Comparison of ENCODE assay signal across 8 mouse cellular contexts in genomic region chr10:20290467-20290883, GRCm38 (mm10). TPM values are rescaled to one million over a fixed set of nuclear protein-coding genes. Genes with fewer than 3 reads are reported as not detected.
DNase-seq lines count a peak whose midpoint lies in the region; ATAC-seq and TF ChIP-seq lines count a peak whose summit lies in the region.

No protein-coding gene starts in this region.

- no peak overlapping the region for H3K27ac ChIP-seq in cerebellum, adult 2 months (ENCODE audit: insufficient read depth, low read length)
- H3K27ac ChIP-seq in hindbrain, embryonic 10.5 days: peak overlapping the region; percentile 80
- no peak overlapping the region for H3K27ac ChIP-seq in lung, postnatal 0 days (ENCODE audit: low read length)

- H3K9me3 ChIP-seq in hindbrain, embryonic 10.5 days: no peaks in the 10 kb centered on the region
- no peaks in the 10 kb centered on the region for H3K9me3 ChIP-seq in lung, postnatal 0 days (ENCODE audit: low read length)

- no peaks in the 10 kb centered on the region for H3K27me3 ChIP-seq in cerebellum, adult 2 months (ENCODE audit: control insufficient read depth, insufficient read depth, low read length)
- H3K27me3 ChIP-seq in hindbrain, embryonic 10.5 days (ENCODE audit: insufficient read depth, poor library complexity, severe bottlenecking): peaks cover 7% of the 10 kb centered on the region; the same call in 1 of the 2 replicates
- no peaks in the 10 kb centered on the region for H3K27me3 ChIP-seq in lung, postnatal 0 days (replicated peaks; ENCODE audit: insufficient read depth, low read length)

- H3K4me3 ChIP-seq in cerebellum, adult 2 months (replicated peaks; ENCODE audit: insufficient read depth, low read depth, low read length): peak overlapping the region; percentile 15
- peak overlapping the region; percentile 39 for H3K4me3 ChIP-seq in hindbrain, embryonic 10.5 days
- H3K4me3 ChIP-seq in lung, postnatal 0 days (ENCODE audit: low read depth, low read length): no peak overlapping the region

- TF ChIP-seq CTCF in cerebellum, adult 2 months (IDR thresholded peaks at IDR 0.05; ENCODE audit: borderline replicate concordance, insufficient read depth, low read depth, low read length): peak; percentile 89
- peak; percentile 93 for TF ChIP-seq CTCF in lung, postnatal 0 days (IDR thresholded peaks at IDR 0.05)

- DNase-seq in MN1 (ENCODE audit: low spot score): peak; percentile 98
- DNase-seq in cerebellum, adult 2 months: peak; percentile 75 to 82
- DNase-seq in forelimb bud, embryonic 11.5 days (ENCODE audit: low read depth, low spot score): peak; percentile 70
- peak; percentile 79 for DNase-seq in hindbrain, embryonic 10.5 days (ENCODE audit: low spot score)
- peak; percentile 50 for DNase-seq in layer of hippocampus, adult 9-11 months
- DNase-seq in lung, postnatal 0 days (ENCODE audit: low spot score): peak; percentile 90
- DNase-seq in ovary, postnatal 14 days (ENCODE audit: low spot score): peak; percentile 74
- DNase-seq in thymus, postnatal 10 days (ENCODE audit: low spot score in 2 of 2): peak; percentile 36 to 86

- H3K36me3 ChIP-seq in hindbrain, embryonic 10.5 days: no peaks in the 10 kb centered on the region
- H3K36me3 ChIP-seq in lung, postnatal 0 days (ENCODE audit: insufficient read depth, low read length): no peaks in the 10 kb centered on the region

- peak overlapping the region; percentile 42 for H3K4me2 ChIP-seq in lung, postnatal 0 days (replicated peaks; ENCODE audit: low read depth, low read length)

- ATAC-seq in lung, postnatal 0 days: peak; percentile 57; the same call in 1 of the 2 replicates

- no peak overlapping the region for H3K9ac ChIP-seq in lung, postnatal 0 days (replicated peaks; ENCODE audit: low read depth)

- peaks cover 11% of the 10 kb centered on the region for H3K4me1 ChIP-seq in cerebellum, adult 2 months (ENCODE audit: control insufficient read depth, insufficient read depth, low read length)
- H3K4me1 ChIP-seq in hindbrain, embryonic 10.5 days (replicated peaks): peaks cover 30% of the 10 kb centered on the region
- H3K4me1 ChIP-seq in lung, postnatal 0 days (ENCODE audit: insufficient read depth, low read depth, low read length): no peaks in the 10 kb centered on the region

- TF ChIP-seq POLR2A in cerebellum, adult 2 months (IDR thresholded peaks at IDR 0.05; ENCODE audit: borderline replicate concordance, insufficient read depth, low read length): no peak

- TF ChIP-seq EP300 in lung, postnatal 0 days (IDR thresholded peaks at IDR 0.05): no peak

- WGBS in cerebellum, adult 2 months: 3% methylated on average over 11 of the region's 11 CpGs
- 22% methylated on average over 11 of the region's 11 CpGs for WGBS in hindbrain, embryonic 10.5 days
- WGBS in lung, postnatal 0 days: 14% methylated on average over 11 of the region's 11 CpGs

RNA-seq across cellular contexts. Expression of gene Bclaf1, which starts 21.8 kb away (rescaled TPM):
- 72.8 and 75.5 TPM in 2 replicates for polyA plus RNA-seq in cerebellum, adult 2 months (2012; rRNA removed)
- 124 and 155 TPM in 2 replicates for polyA plus RNA-seq in hindbrain, embryonic 10.5 days (2016; fragmentation: Nextera tagmentation; extraction: Ambion mirVana)
- 54.2 and 60.5 TPM in 2 replicates for polyA plus RNA-seq in lung, postnatal 0 days (2015; fragmentation: Nextera tagmentation; extraction: Ambion mirVana)

RNA-seq across cellular contexts. Expression of gene Mtfr2, which starts 57.1 kb away (rescaled TPM):
- 0.59 and 0.70 TPM in 2 replicates for polyA plus RNA-seq in cerebellum, adult 2 months (2012; rRNA removed)
- polyA plus RNA-seq in hindbrain, embryonic 10.5 days (2016; fragmentation: Nextera tagmentation; extraction: Ambion mirVana): 2.7 and 4.3 TPM in 2 replicates
- 0.29 and 0.63 TPM in 2 replicates for polyA plus RNA-seq in lung, postnatal 0 days (2015; fragmentation: Nextera tagmentation; extraction: Ambion mirVana)
